Mouse (Mus musculus) left cerebral cortex, postnatal 10 days (tissue): Measurements from ENCODE around the gene Fga. TPM values are rescaled to one million over a fixed set of nuclear protein-coding genes. Genes with fewer than 3 reads are reported as not detected.

Source experiments
- DNase-seq, 2 experiments: peaks; one replicate each; pipeline ENCODE4 v3.0.0; 2021 to 2022; ENCODE audit warnings: low spot score in 2 of 2, mixed read lengths in 1 of 2; ENCODE audit errors: extremely low spot score in 1 of 2
- intact Hi-C: fragments of 180-260 bp; cut with DNase I; formaldehyde crosslinking; loops from one replicate; pipeline ENCODE4 v1.15.1; 2025
- total RNA-seq, 2 experiments: library from RNA; stranded (reverse); gene quantifications; 2 replicates each; pipeline ENCODE4 v1.2.3; 2021

Fga gene
- not detected for total RNA-seq

DNA sequence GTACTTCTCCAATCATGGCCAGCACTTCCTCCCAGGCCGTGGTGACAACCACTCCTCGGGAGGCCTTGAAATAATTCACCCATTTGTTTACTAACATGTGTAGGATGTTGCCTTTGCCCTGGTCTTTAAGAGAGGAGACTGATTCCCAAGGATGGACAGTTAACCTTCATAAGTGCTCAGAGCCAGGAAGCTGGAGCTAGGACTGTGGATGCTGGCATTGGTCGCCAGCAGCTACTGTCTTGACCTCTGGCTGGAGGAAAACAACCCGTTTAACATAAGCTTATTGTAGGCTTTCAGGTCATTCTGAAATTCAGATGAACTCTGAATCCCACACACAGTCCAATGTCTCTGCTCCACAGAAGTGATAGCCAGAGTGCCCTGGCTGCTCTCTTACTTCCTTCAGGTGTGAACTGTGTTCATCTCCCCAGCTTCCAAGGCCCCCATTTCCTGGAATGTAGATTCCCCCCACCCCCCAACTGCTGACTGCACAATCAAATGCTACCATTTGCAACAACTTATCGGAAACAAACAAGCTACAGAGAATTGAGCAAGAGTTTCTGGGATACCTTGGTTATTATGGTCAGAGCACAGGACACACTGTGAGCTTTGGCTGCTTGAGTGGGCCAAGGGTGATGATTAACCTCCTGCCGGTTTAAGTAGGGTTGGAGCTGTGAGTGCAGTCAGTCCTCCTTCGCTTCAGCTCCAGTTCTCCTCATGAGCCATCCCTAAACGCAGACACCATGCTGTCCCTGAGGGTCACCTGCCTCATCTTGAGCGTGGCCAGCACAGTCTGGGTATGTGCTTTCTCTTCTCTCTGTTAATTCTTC, at the start of gene Fga:
Gene Fga, plus strand, starts transcription at position 602 of the 827 bp plus-strand sequence.
- intact Hi-C loops, result no loop called here
- DNase-seq, result no peak

DNA sequence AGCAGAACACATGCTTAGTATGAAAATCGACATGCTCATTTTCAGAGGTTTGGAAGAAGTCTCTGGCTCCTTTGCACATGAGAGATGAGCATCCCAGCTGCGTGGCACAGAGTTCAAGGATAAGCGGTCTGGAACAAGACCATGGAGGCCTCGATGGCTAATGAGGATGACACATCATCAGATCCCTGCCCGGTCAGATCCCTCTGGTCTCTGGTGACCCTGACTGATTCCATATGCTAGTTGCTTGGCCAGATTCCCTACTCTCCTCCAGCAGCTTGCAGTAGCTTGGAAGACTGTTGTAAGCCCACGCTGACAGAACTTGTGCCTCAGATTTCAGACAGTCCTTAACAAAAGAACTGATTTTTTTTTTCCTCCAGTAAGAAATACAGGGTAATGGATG, 45.1 kb upstream of the Fga start:
- DNase-seq, result no peak
- intact Hi-C loops, result no loop called here

DNA sequence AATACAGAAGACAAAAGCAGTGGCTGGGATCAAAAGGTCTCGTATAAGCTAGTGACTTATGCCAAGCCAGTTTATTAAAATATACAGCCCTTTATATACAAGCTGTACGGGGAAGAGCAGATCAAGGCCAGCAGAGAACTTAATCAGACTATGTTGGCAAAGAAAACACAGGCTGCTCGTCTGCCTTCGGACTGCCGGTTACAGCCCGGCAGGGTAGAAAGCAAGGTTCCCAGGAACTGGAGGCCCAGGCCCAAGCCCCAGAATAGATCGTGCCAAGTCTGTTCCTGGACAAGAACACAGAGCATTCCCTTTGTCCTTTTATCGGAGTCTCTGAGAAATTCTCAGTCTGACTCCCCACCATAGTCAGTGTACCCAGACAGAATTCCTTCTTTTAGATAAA, 44.0 kb upstream of the Fga start:
- intact Hi-C loops, result no loop called here
- no peak for DNase-seq

GRCm38 (mm10) chr3:82984840-82985239, 41.0 kb upstream of the Fga start:
- intact Hi-C loops, result loop anchor here (5.0 kb wide), 1 partner anchor 108 kb away; the partner anchor contains the start of gene Rbm46
- no peak for DNase-seq

- no peak for DNase-seq
- intact Hi-C loops, result no loop called here
These were observed 33.9 kb upstream of the Fga start for GRCm38 (mm10) chr3:82991963-82992362.

- DNase-seq, result no peak
- intact Hi-C loops, result no loop called here
These were observed 32.9 kb upstream of the Fga start for GRCm38 (mm10) chr3:82992956-82993355.

GRCm38 (mm10) chr3:82995368-82995767, 30.5 kb upstream of the Fga start:
- intact Hi-C loops, result loop anchor here (5.0 kb wide), 1 partner anchor 277 kb away; no protein-coding TSS in a partner anchor
- peak in 1 of 2 experiments; percentile 77 for DNase-seq

DNA sequence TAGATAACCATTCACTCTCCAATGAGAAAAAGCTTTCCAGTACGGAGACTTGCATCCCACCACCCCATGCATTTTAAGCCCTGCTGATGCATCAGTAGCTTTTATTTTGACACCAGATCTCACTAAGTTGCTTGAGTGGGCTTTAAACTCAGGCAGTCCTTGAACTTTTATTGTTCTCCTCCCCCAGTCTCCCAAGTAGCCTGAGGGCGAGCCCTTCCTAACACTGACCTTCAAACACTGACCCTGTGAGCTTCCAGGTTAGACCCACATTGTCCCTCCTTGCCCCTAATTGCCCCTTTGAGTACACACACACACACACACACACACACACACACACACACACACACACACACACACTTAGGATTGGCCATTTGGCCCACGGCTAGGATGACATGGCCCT, 29.2 kb upstream of the Fga start:
- no peak for DNase-seq
- intact Hi-C loops, result loop anchor here (5.0 kb wide), 1 partner anchor 276 kb away; no protein-coding TSS in a partner anchor

DNA sequence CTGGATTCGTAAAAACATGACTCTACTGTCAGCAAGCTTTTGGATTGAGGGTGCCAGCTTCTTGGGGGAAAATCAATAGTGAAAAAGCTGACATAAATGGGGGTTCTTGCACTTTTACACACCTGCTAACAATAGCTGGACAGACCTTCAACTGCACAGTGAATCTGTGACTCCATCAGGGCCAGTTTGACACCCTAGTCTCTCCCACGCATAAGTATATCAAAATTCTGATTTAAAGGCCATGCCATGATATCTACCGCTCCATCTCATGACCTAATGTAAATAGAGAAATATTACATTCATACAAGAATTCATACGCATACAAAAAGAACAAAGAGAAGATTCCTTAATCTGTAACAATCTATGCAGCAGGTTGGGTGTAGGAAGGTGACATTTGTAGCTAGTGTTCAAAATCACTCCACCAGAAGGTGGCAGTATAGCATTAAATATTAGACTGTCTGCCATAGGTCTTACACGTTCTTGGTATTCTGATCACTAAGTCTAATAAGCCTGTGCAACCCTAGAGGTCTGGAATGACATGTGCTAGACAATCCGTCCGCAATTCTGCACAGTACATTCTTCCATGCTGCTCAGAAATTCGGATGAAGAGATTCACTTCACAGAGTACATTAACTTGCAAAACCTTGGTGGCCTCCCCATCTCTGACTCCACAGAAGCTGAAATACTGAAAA, 27.0 kb upstream of the Fga start:
- intact Hi-C loops, result loop anchor here (1.0 to 5.0 kb wide), 2 partner anchors 54 to 273 kb away; no protein-coding TSS in a partner anchor
- DNase-seq, result peak in 1 of 2 experiments; percentile 71

DNA sequence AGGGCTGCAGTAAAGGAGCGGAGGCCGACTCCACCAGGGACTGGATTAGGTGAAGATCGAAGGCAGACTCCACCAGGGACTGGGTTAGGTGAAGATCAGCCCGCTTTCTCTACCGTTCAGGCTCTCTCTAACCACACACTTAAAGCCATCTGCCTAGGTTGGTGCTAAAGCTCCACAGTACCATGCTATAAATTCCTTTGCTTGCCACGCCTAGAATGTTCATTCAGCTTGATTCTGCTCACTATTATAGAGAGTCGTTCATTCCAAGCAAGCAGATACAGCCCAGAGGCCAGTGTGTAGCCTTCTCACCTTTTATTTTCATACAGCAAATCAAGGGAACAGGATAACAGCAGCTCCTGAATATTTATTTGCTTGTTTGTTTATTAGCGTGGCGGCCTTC, 25.9 kb upstream of the Fga start:
- intact Hi-C loops, result loop anchor here (1.0 to 5.0 kb wide), 2 partner anchors 53 to 272 kb away; no protein-coding TSS in a partner anchor
- DNase-seq, result no peak

GRCm38 (mm10) chr3:83002191-83002590, 23.7 kb upstream of the Fga start:
- peak in 1 of 2 experiments; percentile 18 for DNase-seq
- intact Hi-C loops, result no loop called here

- intact Hi-C loops, result no loop called here
- DNase-seq, result no peak
These were observed 22.8 kb upstream of the Fga start for GRCm38 (mm10) chr3:83003068-83003467.

GRCm38 (mm10) chr3:83004801-83005200, 21.1 kb upstream of the Fga start:
- intact Hi-C loops, result no loop called here
- no peak for DNase-seq

- intact Hi-C loops, result no loop called here
- no peak for DNase-seq
These were observed 18.3 kb upstream of the Fga start, which contains the start of gene Fgg for GRCm38 (mm10) chr3:83007557-83007956. Gene Fgg, plus strand, starts transcription at chr3:83007724.

GRCm38 (mm10) chr3:83010291-83010690, 15.6 kb upstream of the Fga start:
- intact Hi-C loops, result no loop called here
- DNase-seq, result no peak

DNA sequence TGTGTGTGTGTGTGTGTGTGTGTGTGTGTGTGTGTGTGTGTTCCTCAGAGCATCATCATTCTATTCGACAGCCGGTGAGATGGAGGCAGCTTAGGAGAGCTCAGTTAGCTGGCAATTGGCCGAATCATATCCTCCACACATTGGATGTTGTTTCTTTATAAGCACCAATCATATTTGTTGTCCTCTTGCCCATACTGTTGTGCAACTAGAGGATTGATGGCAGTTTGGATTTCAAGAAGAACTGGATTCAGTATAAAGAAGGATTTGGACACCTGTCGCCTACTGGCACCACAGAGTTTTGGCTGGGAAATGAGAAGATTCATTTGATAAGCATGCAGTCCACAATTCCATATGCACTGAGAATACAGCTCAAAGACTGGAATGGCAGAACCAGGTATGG, 14.7 kb upstream of the Fga start:
- DNase-seq, result no peak
- intact Hi-C loops, result no loop called here

GRCm38 (mm10) chr3:83011565-83011964, 14.3 kb upstream of the Fga start:
- DNase-seq, result no peak
- intact Hi-C loops, result no loop called here

- intact Hi-C loops, result no loop called here
- no peak for DNase-seq
These were observed 13.2 kb upstream of the Fga start for GRCm38 (mm10) chr3:83012636-83013035.

- intact Hi-C loops, result no loop called here
- DNase-seq, result no peak
These were observed 11.9 kb upstream of the Fga start for GRCm38 (mm10) chr3:83013951-83014350.

DNA sequence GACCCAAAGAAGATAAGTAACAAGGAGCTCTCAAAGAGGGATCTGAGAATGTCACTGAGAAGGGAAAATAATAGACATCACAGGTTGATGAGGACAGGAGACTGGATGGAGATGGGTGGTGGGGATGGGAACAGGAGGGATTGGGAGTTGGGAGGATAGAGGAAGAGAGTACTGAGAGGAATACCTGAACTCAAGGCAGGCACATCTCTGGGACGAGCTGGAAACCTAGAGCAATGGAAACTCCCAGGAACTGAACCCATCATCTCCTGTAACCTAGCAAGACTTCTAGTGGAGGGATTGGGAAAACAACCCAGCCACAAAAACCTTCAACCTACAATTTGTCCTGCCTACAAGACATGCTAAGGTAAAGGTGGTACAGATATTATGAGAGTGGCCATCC, 9.6 kb upstream of the Fga start:
- intact Hi-C loops, result no loop called here
- no peak for DNase-seq
